Mouse (Mus musculus): ENCODE measurements at regions not wholly inside any gene's neighbourhood (a gene's known extent, or its start where the extent isn't known, plus 50 kb on each side); places are given as distances from the start of the nearest gene placed in this dataset.

- Histone ChIP-seq H3K36me3 (ENCODE audit: insufficient read depth, low read length) (no peaks in the 10 kb centered on the region), H3K4me1 (ENCODE audit: insufficient read depth, low read length) (no peaks in the 10 kb centered on the region), H3K9ac (replicated peaks; ENCODE audit: low read length) (no peak overlapping the region), H3K4me2 (replicated peaks; ENCODE audit: low read depth, low read length) (no peak overlapping the region), H3K9me3 (ENCODE audit: low read length) (no peaks in the 10 kb centered on the region), H3K4me3 (ENCODE audit: low read length) (no peak overlapping the region), H3K27me3 (ENCODE audit: insufficient read depth, low read length) (no peaks in the 10 kb centered on the region), H3K27ac (ENCODE audit: low read length) (no peak overlapping the region)
- ATAC-seq (ENCODE audit: low FRiP score, low TSS enrichment), result no peak
- WGBS, result 91% methylated on average over 4 of the region's 4 CpGs
Measured at GRCm38 (mm10) chr13:37660083-37660482, 118.1 kb upstream of the Rreb1 start.

- ATAC-seq (ENCODE audit: low FRiP score, low TSS enrichment), result no peak
- no peak overlapping the region for H3K27ac ChIP-seq (ENCODE audit: low read length)
Measured at GRCm38 (mm10) chr13:37660668-37661067, 117.5 kb upstream of the Rreb1 start.

GRCm38 (mm10) chr13:37664116-37664515 lies 114.1 kb upstream of the Rreb1 start:
- ATAC-seq (ENCODE audit: low FRiP score, low TSS enrichment), result no peak
- no peak overlapping the region for H3K4me3 ChIP-seq (ENCODE audit: low read length)
- no peaks in the 10 kb centered on the region for H3K27me3 ChIP-seq (ENCODE audit: insufficient read depth, low read length)
- H3K36me3 ChIP-seq (ENCODE audit: insufficient read depth, low read length), result no peaks in the 10 kb centered on the region
- H3K9ac ChIP-seq (replicated peaks; ENCODE audit: low read length), result no peak overlapping the region
- WGBS, result 67% methylated on average over 2 of the region's 2 CpGs
- no peak overlapping the region for H3K4me2 ChIP-seq (replicated peaks; ENCODE audit: low read depth, low read length)
- no peak overlapping the region for H3K27ac ChIP-seq (ENCODE audit: low read length)
- H3K4me1 ChIP-seq (ENCODE audit: insufficient read depth, low read length), result no peaks in the 10 kb centered on the region
- no peaks in the 10 kb centered on the region for H3K9me3 ChIP-seq (ENCODE audit: low read length)

More at GRCm38 (mm10) chr13:37660668-37661067, 117.5 kb upstream of the Rreb1 start:
- Histone ChIP-seq H3K4me1 (ENCODE audit: insufficient read depth, low read length) (no peaks in the 10 kb centered on the region), H3K9ac (replicated peaks; ENCODE audit: low read length) (no peak overlapping the region), H3K36me3 (ENCODE audit: insufficient read depth, low read length) (no peaks in the 10 kb centered on the region), H3K4me2 (replicated peaks; ENCODE audit: low read depth, low read length) (no peak overlapping the region), H3K9me3 (ENCODE audit: low read length) (no peaks in the 10 kb centered on the region), H3K4me3 (ENCODE audit: low read length) (no peak overlapping the region), H3K27me3 (ENCODE audit: insufficient read depth, low read length) (no peaks in the 10 kb centered on the region)

GRCm38 (mm10) chr13:37666207-37667003 lies 111.8 kb upstream of the Rreb1 start:
- Histone ChIP-seq H3K4me2 (replicated peaks; ENCODE audit: low read depth, low read length) (no peak overlapping the region), H3K27ac (ENCODE audit: low read length) (no peak overlapping the region), H3K9me3 (ENCODE audit: low read length) (no peaks in the 10 kb centered on the region), H3K9ac (replicated peaks; ENCODE audit: low read length) (no peak overlapping the region), H3K4me3 (ENCODE audit: low read length) (no peak overlapping the region), H3K36me3 (ENCODE audit: insufficient read depth, low read length) (no peaks in the 10 kb centered on the region), H3K27me3 (ENCODE audit: insufficient read depth, low read length) (no peaks in the 10 kb centered on the region), H3K4me1 (ENCODE audit: insufficient read depth, low read length) (no peaks in the 10 kb centered on the region)
- 69% methylated on average over 22 of the region's 22 CpGs for WGBS
- no peak for ATAC-seq (ENCODE audit: low FRiP score, low TSS enrichment)

- 69% methylated on average over 4 of the region's 4 CpGs for WGBS
- no peaks in the 10 kb centered on the region for H3K27me3 ChIP-seq (ENCODE audit: insufficient read depth, low read length)
- no peaks in the 10 kb centered on the region for H3K4me1 ChIP-seq (ENCODE audit: insufficient read depth, low read length)
- no peaks in the 10 kb centered on the region for H3K36me3 ChIP-seq (ENCODE audit: insufficient read depth, low read length)
- no peak for ATAC-seq (ENCODE audit: low FRiP score, low TSS enrichment)
- H3K9ac ChIP-seq (replicated peaks; ENCODE audit: low read length), result no peak overlapping the region
- no peaks in the 10 kb centered on the region for H3K9me3 ChIP-seq (ENCODE audit: low read length)
- H3K27ac ChIP-seq (ENCODE audit: low read length), result no peak overlapping the region
- H3K4me3 ChIP-seq (ENCODE audit: low read length), result no peak overlapping the region
- no peak overlapping the region for H3K4me2 ChIP-seq (replicated peaks; ENCODE audit: low read depth, low read length)
Measured at GRCm38 (mm10) chr13:37667386-37667785, 110.8 kb upstream of the Rreb1 start.

- H3K27ac ChIP-seq (ENCODE audit: low read length), result no peak overlapping the region
- no peak overlapping the region for H3K9ac ChIP-seq (replicated peaks; ENCODE audit: low read length)
- H3K9me3 ChIP-seq (ENCODE audit: low read length), result no peaks in the 10 kb centered on the region
- ATAC-seq (ENCODE audit: low FRiP score, low TSS enrichment), result no peak
- 81% methylated on average over 5 of the region's 5 CpGs for WGBS
- no peaks in the 10 kb centered on the region for H3K4me1 ChIP-seq (ENCODE audit: insufficient read depth, low read length)
- H3K4me2 ChIP-seq (replicated peaks; ENCODE audit: low read depth, low read length), result no peak overlapping the region
- H3K27me3 ChIP-seq (ENCODE audit: insufficient read depth, low read length), result no peaks in the 10 kb centered on the region
- no peaks in the 10 kb centered on the region for H3K36me3 ChIP-seq (ENCODE audit: insufficient read depth, low read length)
- H3K4me3 ChIP-seq (ENCODE audit: low read length), result no peak overlapping the region
Measured at GRCm38 (mm10) chr13:37667871-37668270, 110.3 kb upstream of the Rreb1 start.

GRCm38 (mm10) chr13:37671109-37671508 lies 107.1 kb upstream of the Rreb1 start:
- Histone ChIP-seq H3K27ac (ENCODE audit: low read length) (no peak overlapping the region), H3K4me1 (ENCODE audit: insufficient read depth, low read length) (peaks cover 3% of the 10 kb centered on the region; the same call in 1 of the 2 replicates), H3K9me3 (ENCODE audit: low read length) (no peaks in the 10 kb centered on the region), H3K4me3 (ENCODE audit: low read length) (no peak overlapping the region), H3K9ac (replicated peaks; ENCODE audit: low read length) (no peak overlapping the region), H3K4me2 (replicated peaks; ENCODE audit: low read depth, low read length) (no peak overlapping the region), H3K36me3 (ENCODE audit: insufficient read depth, low read length) (no peaks in the 10 kb centered on the region), H3K27me3 (ENCODE audit: insufficient read depth, low read length) (no peaks in the 10 kb centered on the region)
- 88% methylated on average over 5 of the region's 5 CpGs for WGBS
- ATAC-seq (ENCODE audit: low FRiP score, low TSS enrichment), result no peak

GRCm38 (mm10) chr13:37674676-37675350 lies 103.4 kb upstream of the Rreb1 start:
- 62% methylated on average over 12 of the region's 12 CpGs for WGBS

GRCm38 (mm10) chr13:37675718-37676117 lies 102.5 kb upstream of the Rreb1 start:
- no peak for ATAC-seq (ENCODE audit: low FRiP score, low TSS enrichment)
- H3K9ac ChIP-seq (replicated peaks; ENCODE audit: low read length), result no peak overlapping the region
- 88% methylated on average over 3 of the region's 3 CpGs for WGBS
- no peak overlapping the region for H3K4me2 ChIP-seq (replicated peaks; ENCODE audit: low read depth, low read length)
- H3K4me3 ChIP-seq (ENCODE audit: low read length), result no peak overlapping the region
- no peak overlapping the region for H3K27ac ChIP-seq (ENCODE audit: low read length)
- no peaks in the 10 kb centered on the region for H3K9me3 ChIP-seq (ENCODE audit: low read length)
- no peaks in the 10 kb centered on the region for H3K36me3 ChIP-seq (ENCODE audit: insufficient read depth, low read length)
- H3K27me3 ChIP-seq (ENCODE audit: insufficient read depth, low read length), result no peaks in the 10 kb centered on the region
- peaks cover 3% of the 10 kb centered on the region; the same call in 1 of the 2 replicates for H3K4me1 ChIP-seq (ENCODE audit: insufficient read depth, low read length)

More at GRCm38 (mm10) chr13:37674676-37675350, 103.4 kb upstream of the Rreb1 start:
- Histone ChIP-seq H3K4me3 (ENCODE audit: low read length) (no peak overlapping the region), H3K27ac (ENCODE audit: low read length) (no peak overlapping the region), H3K9ac (replicated peaks; ENCODE audit: low read length) (no peak overlapping the region), H3K9me3 (ENCODE audit: low read length) (no peaks in the 10 kb centered on the region), H3K4me2 (replicated peaks; ENCODE audit: low read depth, low read length) (no peak overlapping the region), H3K27me3 (ENCODE audit: insufficient read depth, low read length) (no peaks in the 10 kb centered on the region), H3K36me3 (ENCODE audit: insufficient read depth, low read length) (no peaks in the 10 kb centered on the region), H3K4me1 (ENCODE audit: insufficient read depth, low read length) (peaks cover 3% of the 10 kb centered on the region; the same call in 1 of the 2 replicates)
- no peak for ATAC-seq (ENCODE audit: low FRiP score, low TSS enrichment)

- H3K4me1 ChIP-seq (ENCODE audit: insufficient read depth, low read length), result peaks cover 3% of the 10 kb centered on the region; the same call in 1 of the 2 replicates
- H3K4me3 ChIP-seq (ENCODE audit: low read length), result no peak overlapping the region
- no peaks in the 10 kb centered on the region for H3K27me3 ChIP-seq (ENCODE audit: insufficient read depth, low read length)
- H3K36me3 ChIP-seq (ENCODE audit: insufficient read depth, low read length), result no peaks in the 10 kb centered on the region
- H3K27ac ChIP-seq (ENCODE audit: low read length), result no peak overlapping the region
- no peak overlapping the region for H3K4me2 ChIP-seq (replicated peaks; ENCODE audit: low read depth, low read length)
- no peak overlapping the region for H3K9ac ChIP-seq (replicated peaks; ENCODE audit: low read length)
- no peak for ATAC-seq (ENCODE audit: low FRiP score, low TSS enrichment)
- WGBS, result 73% methylated on average over 6 of the region's 6 CpGs
- no peaks in the 10 kb centered on the region for H3K9me3 ChIP-seq (ENCODE audit: low read length)
Measured at GRCm38 (mm10) chr13:37676912-37677311, 101.3 kb upstream of the Rreb1 start.
